Mouse (Mus musculus) erythroblast, embryonic 14.5 days (primary cell): ENCODE results near the gene Ric3. TPM values are rescaled to one million over a fixed set of nuclear protein-coding genes. Genes with fewer than 3 reads are reported as not detected.

ENCODE experiments used
- H3K27me3 ChIP-seq: 2 replicates; pipeline ENCODE4 v1.6.1; 2012; ENCODE audit warnings: inconsistent platforms; ENCODE audit not compliant: control insufficient read depth
- H3K36me3 ChIP-seq: 2 replicates; pipeline ENCODE4 v1.6.1; 2012; ENCODE audit warnings: mild to moderate bottlenecking, inconsistent platforms; ENCODE audit not compliant: control insufficient read depth
- H3K4me1 ChIP-seq: 2 replicates; pipeline ENCODE4 v1.6.1; 2012; ENCODE audit warnings: inconsistent platforms; ENCODE audit not compliant: control insufficient read depth
- H3K4me3 ChIP-seq: replicated peaks from 2 replicates; pipeline ENCODE3; 2012; ENCODE audit warnings: moderate library complexity, mild to moderate bottlenecking, inconsistent platforms
- H3K9me3 ChIP-seq: 2 replicates; pipeline ENCODE4 v1.6.1; 2012; ENCODE audit warnings: low read length, inconsistent platforms, mixed read lengths; ENCODE audit not compliant: control insufficient read depth
- GATA1 ChIP-seq: IDR thresholded peaks from 2 replicates; pipeline ENCODE4 v1.6.1; 2012; ENCODE audit warnings: low read length, inconsistent platforms, mixed read lengths
- TAL1 ChIP-seq: IDR thresholded peaks from 3 replicates; pipeline ENCODE4 v1.6.1; 2012; ENCODE audit warnings: low read length, inconsistent platforms, mixed read lengths
- polyA plus RNA-seq: library from polyadenylated mRNA; stranded (reverse); fragments of >175 nt; gene quantifications from 2 replicates; pipeline ENCODE4 v1.2.3, GENCODE M21; 2012

Gene Ric3
- polyA plus RNA-seq, 1 experiment, result 0.07 TPM

GRCm38 (mm10) chr7:109029961-109030465 is 53.1 kb downstream of the Ric3 start:
- Histone ChIP-seq H3K9me3 (no peaks in the 10 kb centered on the region), H3K27me3 (no peaks in the 10 kb centered on the region), H3K36me3 (no peaks in the 10 kb centered on the region), H3K4me3 (no peak overlapping the region), H3K4me1 (no peaks in the 10 kb centered on the region)
- TF ChIP-seq TAL1, result no peak
- TF ChIP-seq GATA1, result no peak

GRCm38 (mm10) chr7:109028204-109028603 is 54.9 kb downstream of the Ric3 start:
- Histone ChIP-seq H3K4me1 (no peaks in the 10 kb centered on the region), H3K9me3 (no peaks in the 10 kb centered on the region)
- no peak for TF ChIP-seq GATA1
- TF ChIP-seq TAL1, result no peak

DNA sequence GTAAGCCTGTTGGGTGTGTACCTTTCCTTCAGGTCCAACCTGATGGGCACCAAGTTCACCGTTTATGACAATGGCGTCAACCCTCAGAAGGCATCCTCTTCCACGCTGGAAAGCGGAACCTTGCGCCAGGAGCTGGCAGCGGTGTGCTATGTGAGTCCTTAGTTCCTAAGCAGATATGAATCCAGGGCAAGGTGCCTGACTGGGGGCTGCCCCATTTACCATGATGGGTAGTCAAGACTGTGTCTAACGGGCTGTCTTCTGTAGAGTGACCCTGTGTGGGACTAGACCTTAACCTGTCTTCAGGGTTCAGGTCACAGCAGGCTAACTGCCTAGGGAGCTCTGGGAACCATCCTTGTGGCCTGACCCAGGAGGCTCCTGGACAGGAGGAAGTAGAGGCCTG is 55.4 kb downstream of the Ric3 start:
- Histone ChIP-seq H3K36me3 (no peaks in the 10 kb centered on the region), H3K9me3 (no peaks in the 10 kb centered on the region), H3K27me3 (no peaks in the 10 kb centered on the region), H3K4me1 (no peaks in the 10 kb centered on the region), H3K4me3 (no peak overlapping the region)
- no peak for TF ChIP-seq TAL1
- no peak for TF ChIP-seq GATA1

More at GRCm38 (mm10) chr7:109028204-109028603, 54.9 kb downstream of the Ric3 start:
- no peaks in the 10 kb centered on the region for H3K27me3 ChIP-seq
- no peak overlapping the region for H3K4me3 ChIP-seq
- H3K36me3 ChIP-seq, result no peaks in the 10 kb centered on the region

- no peaks in the 10 kb centered on the region for H3K9me3 ChIP-seq
- H3K36me3 ChIP-seq, result no peaks in the 10 kb centered on the region
- H3K4me1 ChIP-seq, result no peaks in the 10 kb centered on the region
- no peaks in the 10 kb centered on the region for H3K27me3 ChIP-seq
- TF ChIP-seq GATA1 (no peak), TAL1 (no peak)
- H3K4me3 ChIP-seq, result no peak overlapping the region
Observed at GRCm38 (mm10) chr7:109026976-109027375, 56.2 kb downstream of the Ric3 start.

GRCm38 (mm10) chr7:109025743-109026142 is 57.4 kb downstream of the Ric3 start:
- Histone ChIP-seq H3K4me3 (no peak overlapping the region), H3K27me3 (no peaks in the 10 kb centered on the region)

GRCm38 (mm10) chr7:109021428-109021827 is 61.7 kb downstream of the Ric3 start:
- no peaks in the 10 kb centered on the region for H3K36me3 ChIP-seq
- TF ChIP-seq GATA1 (no peak), TAL1 (no peak)
- H3K4me1 ChIP-seq, result no peaks in the 10 kb centered on the region
- no peaks in the 10 kb centered on the region for H3K9me3 ChIP-seq
- no peaks in the 10 kb centered on the region for H3K27me3 ChIP-seq
- no peak overlapping the region for H3K4me3 ChIP-seq

More at GRCm38 (mm10) chr7:109025743-109026142, 57.4 kb downstream of the Ric3 start:
- H3K4me1 ChIP-seq, result no peaks in the 10 kb centered on the region
- H3K9me3 ChIP-seq, result no peaks in the 10 kb centered on the region
- no peaks in the 10 kb centered on the region for H3K36me3 ChIP-seq
- TF ChIP-seq TAL1, result no peak
- no peak for TF ChIP-seq GATA1

DNA sequence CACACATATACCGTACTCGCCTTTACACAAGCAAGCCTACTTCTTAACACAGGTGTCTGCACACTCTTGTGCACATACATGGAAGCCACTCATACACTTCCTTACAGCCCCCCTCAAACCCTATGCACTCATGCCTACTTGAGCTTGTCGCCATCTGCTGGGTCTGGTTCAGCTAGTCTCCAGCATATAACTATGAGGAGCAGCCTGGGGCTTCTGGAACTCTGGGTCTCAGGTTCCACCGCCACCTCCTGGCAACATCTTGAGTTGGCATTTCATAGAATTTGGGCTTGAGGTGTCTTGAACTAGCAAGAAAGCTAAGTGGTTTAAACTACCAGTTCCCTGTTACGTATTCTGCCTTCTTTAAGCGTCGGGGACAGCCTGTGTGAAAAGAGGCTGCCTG is 63.9 kb downstream of the Ric3 start:
- Histone ChIP-seq H3K27me3 (no peaks in the 10 kb centered on the region), H3K9me3 (no peaks in the 10 kb centered on the region), H3K4me1 (no peaks in the 10 kb centered on the region), H3K36me3 (no peaks in the 10 kb centered on the region), H3K4me3 (no peak overlapping the region)
- TF ChIP-seq TAL1 (no peak), GATA1 (no peak)

- Histone ChIP-seq H3K27me3 (peaks cover 19% of the 10 kb centered on the region), H3K4me3 (no peak overlapping the region), H3K9me3 (no peaks in the 10 kb centered on the region), H3K4me1 (no peaks in the 10 kb centered on the region), H3K36me3 (no peaks in the 10 kb centered on the region)
- TF ChIP-seq TAL1 (no peak), GATA1 (no peak)
Observed at GRCm38 (mm10) chr7:109016378-109016923, 66.7 kb downstream of the Ric3 start.

- H3K9me3 ChIP-seq, result no peaks in the 10 kb centered on the region
- TF ChIP-seq GATA1, result no peak
- TF ChIP-seq TAL1, result no peak
- H3K4me3 ChIP-seq, result no peak overlapping the region
- H3K36me3 ChIP-seq, result no peaks in the 10 kb centered on the region
- no peaks in the 10 kb centered on the region for H3K4me1 ChIP-seq
- peaks cover 35% of the 10 kb centered on the region for H3K27me3 ChIP-seq
Observed at GRCm38 (mm10) chr7:109014851-109015250, 68.3 kb downstream of the Ric3 start.
